Mouse (Mus musculus) spleen, adult 10 weeks (tissue): ENCODE data around the gene Tap1. TPM values are rescaled to one million over a fixed set of nuclear protein-coding genes. Genes with fewer than 3 reads are reported as not detected.

Experiments used
- polyA plus RNA-seq: library from polyadenylated mRNA; stranded (reverse); fragments of 350-450 nt; fragmentation: Illumina TruSeq; extraction: RNeasy Lipid Tissue Mini Kit (QIAGEN cat#74804); gene quantifications from one replicate; pipeline ENCODE4 v1.2.3, GENCODE M21; 2015; ENCODE audit warnings: low replicate concordance; ENCODE audit not compliant: insufficient read depth

Tap1 gene
- 94.6 TPM for polyA plus RNA-seq

GRCm38 (mm10) chr17:34187261-34187916 is at the start of gene Tap1, which contains the start of gene Psmb9:
TSS of gene Tap1 (plus strand) at chr17:34187553.
TSS of gene Psmb9 (minus strand) at chr17:34187764.

GRCm38 (mm10) chr17:34143033-34143432 is 44.3 kb upstream of the Tap1 start, which contains the start of gene H2-DMb2:
TSS of gene H2-DMb2 (plus strand) at chr17:34143307.

GRCm38 (mm10) chr17:34152923-34153322 is 34.4 kb upstream of the Tap1 start, which contains the start of gene H2-DMb1:
TSS of gene H2-DMb1 (plus strand) at chr17:34153072.

GRCm38 (mm10) chr17:34196941-34197894 is 9.9 kb downstream of the Tap1 start, which contains the start of gene Psmb8:
TSS of gene Psmb8 (plus strand) at chr17:34197721.

GRCm38 (mm10) chr17:34203444-34203843 is 16.1 kb downstream of the Tap1 start, which contains the start of gene Tap2:
TSS of gene Tap2 (plus strand) at chr17:34203527.

GRCm38 (mm10) chr17:34238706-34239105 is 51.4 kb downstream of the Tap1 start, which contains the start of gene H2-Ob:
TSS of gene H2-Ob (plus strand) at chr17:34238903.

Other genes with a start within 250 kb of the Tap1 start
- gene Pfdn6, start 247.2 kb upstream of the Tap1 start, polyA plus RNA-seq: 50.2 TPM
- gene Wdr46, start 246.9 kb upstream of the Tap1 start, polyA plus RNA-seq: 6.0 TPM
- gene B3galt4, start 236.1 kb upstream of the Tap1 start, polyA plus RNA-seq: 4.4 TPM
- 28.2 TPM for gene Vps52, start 231.7 kb upstream of the Tap1 start, polyA plus RNA-seq
- 1,734 TPM for gene Rps18, start 231.6 kb upstream of the Tap1 start, polyA plus RNA-seq
- gene H2-K1, start 187.2 kb upstream of the Tap1 start, polyA plus RNA-seq: 3,352 TPM
- gene Ring1, start 162.9 kb upstream of the Tap1 start, polyA plus RNA-seq: 10.5 TPM
- 137 TPM for gene H2-Ke6, start 159.5 kb upstream of the Tap1 start, polyA plus RNA-seq
- gene Slc39a7, start 155.9 kb upstream of the Tap1 start, polyA plus RNA-seq: 38.7 TPM
- 24.2 TPM for gene Rxrb, start 155.7 kb upstream of the Tap1 start, polyA plus RNA-seq
- 0.94 TPM for gene Col11a2, start 148.1 kb upstream of the Tap1 start, polyA plus RNA-seq
- gene H2-Oa, start 95.2 kb upstream of the Tap1 start, polyA plus RNA-seq: 69.0 TPM
- gene H2-DMa, start 68.0 kb upstream of the Tap1 start, polyA plus RNA-seq: 162 TPM
- gene Brd2, start 64.9 kb upstream of the Tap1 start, polyA plus RNA-seq: 245 TPM
- 497 TPM for gene H2-DMb2, start 44.2 kb upstream of the Tap1 start, polyA plus RNA-seq
- gene H2-DMb1, start 34.5 kb upstream of the Tap1 start, polyA plus RNA-seq: 222 TPM
- gene Psmb9, start 211 bp downstream of the Tap1 start, polyA plus RNA-seq: 164 TPM
- 229 TPM for gene Psmb8, start 10.2 kb downstream of the Tap1 start, polyA plus RNA-seq
- gene Tap2, start 16.0 kb downstream of the Tap1 start, polyA plus RNA-seq: 38.1 TPM
- 1,133 TPM for gene H2-Ob, start 51.4 kb downstream of the Tap1 start, polyA plus RNA-seq
- 2,500 TPM for gene H2-Ab1, start 70.1 kb downstream of the Tap1 start, polyA plus RNA-seq
- 4,264 TPM for gene H2-Aa, start 100.3 kb downstream of the Tap1 start, polyA plus RNA-seq
- gene H2-Eb1, start 118.3 kb downstream of the Tap1 start, polyA plus RNA-seq: 1,984 TPM
- gene H2-Eb2, start 138.1 kb downstream of the Tap1 start, polyA plus RNA-seq: 75.2 TPM
- 6.9 TPM for gene Btnl2, start 167.3 kb downstream of the Tap1 start, polyA plus RNA-seq
- gene Btnl1, start 189.6 kb downstream of the Tap1 start, polyA plus RNA-seq: 0.68 TPM
- 14.9 TPM for gene BC051142, start 211.3 kb downstream of the Tap1 start, polyA plus RNA-seq